Mouse (Mus musculus) forebrain, postnatal 0 days (tissue): Measurements from ENCODE around the gene Krt80. TPM values are rescaled to one million over a fixed set of nuclear protein-coding genes. Genes with fewer than 3 reads are reported as not detected.

Source experiments
- ATAC-seq: fragments of 200-750 bp; cut with Nextera tagmentation; 2 replicates; pipeline ENCODE4 v1.8.0; 2017; ENCODE audit warnings: mild to moderate bottlenecking, moderate library complexity
- DNase-seq: peaks from one replicate; pipeline ENCODE4 v3.0.0-alpha.2; 2015
- H3K27ac ChIP-seq: fragments of 300-500 bp; sonication (generic); 2 replicates; pipeline ENCODE4 v1.5.1; 2014; ENCODE audit warnings: low read depth, mild to moderate bottlenecking, antibody characterized with exemption, low read length, moderate library complexity, mixed read lengths
- H3K27me3 ChIP-seq: fragments of 300-500 bp; sonication (generic); 2 replicates; pipeline ENCODE4 v1.6.1; 2014; ENCODE audit warnings: mild to moderate bottlenecking, low read length, mixed read lengths; ENCODE audit not compliant: insufficient read depth
- H3K36me3 ChIP-seq: fragments of 300-500 bp; sonication (generic); 2 replicates; pipeline ENCODE4 v1.6.1; 2014; ENCODE audit warnings: mild to moderate bottlenecking, moderate library complexity; ENCODE audit not compliant: insufficient read depth
- H3K4me1 ChIP-seq: fragments of 300-500 bp; sonication (generic); 2 replicates; pipeline ENCODE4 v1.6.1; 2014; ENCODE audit warnings: antibody characterized with exemption; ENCODE audit not compliant: insufficient read depth
- H3K4me2 ChIP-seq: fragments of 300-500 bp; sonication (generic); 2 replicates; pipeline ENCODE4 v1.6.1; 2014; ENCODE audit warnings: low read depth, mild to moderate bottlenecking, moderate library complexity
- H3K4me3 ChIP-seq: fragments of 300-500 bp; sonication (generic); 2 replicates; pipeline ENCODE4 v1.5.1; 2014; ENCODE audit warnings: low read depth, low read length, mixed read lengths
- H3K9ac ChIP-seq: fragments of 300-500 bp; sonication (generic); 2 replicates; pipeline ENCODE4 v1.6.1; 2014; ENCODE audit warnings: mild to moderate bottlenecking
- H3K9me3 ChIP-seq: fragments of 300-500 bp; sonication (generic); 2 replicates; pipeline ENCODE4 v1.6.1; 2016; ENCODE audit warnings: low read length
- CTCF ChIP-seq: sonication (generic); IDR thresholded peaks from 2 replicates; pipeline ENCODE4 v1.5.1; 2016; ENCODE audit warnings: antibody characterized with exemption, control low read depth, low read depth
- WGBS: fragments of 180-500 bp; shearing (Covaris S2); extraction: QIAGEN DNeasy Blood & Tissue Kit; methylation state at CpG from one replicate; pipeline ENCODE4 v1.1.7; 2014; 5-methylcytosine and 5-hydroxymethylcytosine counted together
- polyA plus RNA-seq: library from polyadenylated mRNA; unstranded; fragments of >200 nt; fragmentation: Nextera tagmentation; extraction: Ambion mirVana; gene quantifications from 2 replicates; pipeline ENCODE4 v1.2.1, GENCODE M21; 2015
- total RNA-seq: library from RNA; depleted of rRNA; stranded (reverse); fragments of >200 nt; gene quantifications from 2 replicates; pipeline ENCODE4 v1.2.3, GENCODE M21; 2014

The Krt80 gene
- total and polyA plus RNA-seq, 2 experiments from 2014 or later: 0.16 to 0.29 TPM

DNA sequence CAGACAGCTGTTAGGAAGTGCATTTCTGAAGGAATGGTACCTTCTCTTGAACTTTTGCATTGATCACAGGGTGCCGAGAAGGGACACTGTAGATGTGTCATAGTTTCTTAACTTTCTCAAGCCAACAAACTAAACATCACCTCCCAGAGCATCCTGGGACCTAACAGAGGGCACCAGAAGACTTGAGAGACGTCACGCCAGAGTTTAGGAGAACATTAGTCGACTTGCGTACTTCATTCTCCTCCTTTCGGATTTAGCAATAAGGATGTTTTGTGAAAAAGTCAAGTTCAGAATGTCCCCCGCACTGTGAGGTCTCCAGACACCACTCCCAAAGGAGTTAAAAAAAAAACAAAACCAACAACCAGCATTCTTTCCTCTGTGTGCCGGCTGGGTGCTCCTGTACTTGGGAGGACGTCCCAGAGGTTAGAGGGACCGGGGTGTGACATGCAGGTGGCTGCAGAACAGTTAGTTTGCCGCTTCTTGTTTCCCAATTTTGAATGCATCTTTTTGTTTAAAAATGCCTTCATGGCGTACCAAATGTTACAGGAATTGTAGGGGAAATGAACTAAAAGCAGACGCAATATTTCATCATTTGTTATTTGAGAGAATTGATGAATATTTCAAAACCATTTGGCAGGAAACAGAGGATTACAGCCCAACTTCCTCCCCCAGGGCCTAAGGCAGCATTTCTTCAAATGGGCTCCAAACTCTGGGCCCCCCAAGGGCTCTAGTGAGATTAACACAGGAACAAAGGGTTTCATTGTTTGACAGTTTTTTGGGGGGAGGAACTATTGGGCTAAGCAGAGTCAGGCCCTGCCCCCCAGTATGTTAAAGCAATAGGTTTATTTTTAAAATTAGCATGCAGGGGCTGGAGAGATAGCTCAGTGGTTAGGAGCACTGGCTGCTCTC lies 61.3 kb downstream of the Krt80 start:
- DNase-seq (no peak), ATAC-seq (no peak)
- H3K9me3 ChIP-seq: no peaks in the 10 kb centered on the region
- H3K27me3 ChIP-seq: no peaks in the 10 kb centered on the region
- H3K27ac ChIP-seq: no peak overlapping the region
- H3K4me1 ChIP-seq: no peaks in the 10 kb centered on the region
- no peak overlapping the region for H3K4me2 ChIP-seq
- H3K4me3 ChIP-seq: no peak overlapping the region
- H3K9ac ChIP-seq: no peak overlapping the region
- 58% methylated on average over 13 of the region's 13 CpGs for WGBS
- no peak for TF ChIP-seq CTCF
- H3K36me3 ChIP-seq: no peaks in the 10 kb centered on the region

DNA sequence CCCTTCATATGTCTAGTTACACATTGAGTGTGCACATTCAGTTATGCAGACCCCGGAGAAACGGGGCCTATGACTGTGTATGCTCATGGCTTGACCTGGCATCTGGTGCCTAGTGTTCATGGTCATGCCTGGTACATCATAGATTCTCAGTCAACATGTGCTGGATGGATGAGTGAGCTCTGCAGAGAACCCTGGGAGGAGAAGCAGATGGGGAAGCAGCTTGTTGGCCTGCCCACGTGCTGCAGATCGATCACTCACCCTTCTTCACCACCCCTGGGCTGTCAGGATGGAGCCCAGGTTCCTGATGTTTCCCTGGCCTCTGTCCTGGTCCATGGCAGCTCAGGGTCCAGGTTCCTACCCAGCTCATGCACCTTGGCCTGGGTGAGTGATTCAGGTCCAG lies 63.5 kb downstream of the Krt80 start:
- no peak for TF ChIP-seq CTCF
- Histone ChIP-seq H3K4me2 (no peak overlapping the region), H3K9me3 (no peaks in the 10 kb centered on the region), H3K4me3 (no peak overlapping the region), H3K4me1 (no peaks in the 10 kb centered on the region), H3K27me3 (no peaks in the 10 kb centered on the region), H3K9ac (no peak overlapping the region), H3K27ac (no peak overlapping the region), H3K36me3 (no peaks in the 10 kb centered on the region)
- DNase-seq: no peak
- WGBS: 86% methylated on average over 4 of the region's 4 CpGs
- ATAC-seq: no peak

DNA sequence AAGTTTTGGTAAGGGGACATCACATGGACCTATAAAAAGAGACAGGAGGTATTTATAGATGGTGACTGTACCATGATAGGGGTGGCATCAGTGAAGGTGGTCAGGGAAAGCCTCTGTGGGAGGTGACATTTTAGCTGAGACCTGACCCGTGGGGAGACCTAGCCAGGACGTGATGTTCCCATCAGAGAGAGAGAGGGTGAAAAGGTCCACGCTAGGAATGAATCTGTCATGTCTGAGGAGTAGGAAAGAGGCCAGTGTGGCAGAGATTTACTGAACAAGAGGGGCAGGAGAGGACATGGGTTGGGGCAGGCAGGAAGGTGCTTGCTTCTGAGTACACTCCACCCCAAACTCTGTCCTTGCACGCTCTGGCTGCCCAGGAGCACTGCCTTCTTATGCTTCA lies 66.1 kb downstream of the Krt80 start:
- WGBS: 92% methylated on average over 4 of the region's 4 CpGs
- H3K36me3 ChIP-seq: no peaks in the 10 kb centered on the region
- H3K4me2 ChIP-seq: no peak overlapping the region
- no peak overlapping the region for H3K4me3 ChIP-seq
- TF ChIP-seq CTCF: no peak
- no peak for DNase-seq
- no peak for ATAC-seq
- no peaks in the 10 kb centered on the region for H3K9me3 ChIP-seq
- H3K27ac ChIP-seq: no peak overlapping the region
- no peaks in the 10 kb centered on the region for H3K4me1 ChIP-seq
- no peak overlapping the region for H3K9ac ChIP-seq
- H3K27me3 ChIP-seq: no peaks in the 10 kb centered on the region

DNA sequence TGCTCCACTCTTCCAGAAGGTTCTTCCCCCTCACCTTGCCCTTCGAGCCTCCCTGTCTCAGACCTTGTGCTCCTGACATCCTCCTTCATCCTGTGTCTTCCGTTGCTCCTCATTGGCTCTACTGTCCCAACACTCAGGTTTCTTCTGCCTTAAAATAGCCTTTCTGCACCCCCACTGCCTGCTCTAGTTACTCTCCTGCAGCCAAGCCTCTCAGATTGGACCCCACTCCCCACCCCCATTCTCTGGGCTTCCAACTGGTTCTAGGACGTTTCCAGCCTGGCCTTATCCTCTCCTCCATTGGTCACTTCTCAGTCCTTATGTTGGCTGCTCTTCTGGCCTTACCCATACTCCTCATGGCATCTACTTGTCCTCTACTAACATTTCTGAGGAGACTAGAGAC lies 67.8 kb downstream of the Krt80 start:
- H3K9me3 ChIP-seq: no peaks in the 10 kb centered on the region
- no peak overlapping the region for H3K9ac ChIP-seq
- DNase-seq: no peak
- no peak overlapping the region for H3K4me2 ChIP-seq
- ATAC-seq: no peak
- H3K4me3 ChIP-seq: no peak overlapping the region
- no peaks in the 10 kb centered on the region for H3K27me3 ChIP-seq
- no peaks in the 10 kb centered on the region for H3K36me3 ChIP-seq
- TF ChIP-seq CTCF: no peak
- no peak overlapping the region for H3K27ac ChIP-seq
- WGBS: 82% methylated on average over 3 of the region's 3 CpGs
- H3K4me1 ChIP-seq: no peaks in the 10 kb centered on the region

DNA sequence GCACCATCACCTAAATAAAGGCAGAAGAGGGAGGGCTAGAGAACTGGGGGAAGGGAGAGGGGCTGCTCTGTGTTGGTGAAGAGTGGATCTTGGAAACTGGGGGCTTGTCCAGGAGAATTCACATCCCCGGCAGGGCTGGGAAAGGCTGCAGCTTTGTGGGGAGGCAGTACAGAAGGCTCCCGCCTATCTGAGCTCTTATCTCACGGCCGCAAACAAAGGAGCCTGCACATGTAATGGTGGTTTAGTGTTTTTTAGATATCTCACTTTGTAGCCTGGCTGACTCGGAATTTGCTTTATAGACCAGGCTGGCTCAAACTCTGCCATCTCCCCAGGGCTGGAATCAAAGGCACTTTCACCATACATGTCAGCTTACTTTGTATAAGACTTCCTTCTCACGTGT lies 69.8 kb downstream of the Krt80 start:
- 76% methylated on average over 6 of the region's 6 CpGs for WGBS
- H3K4me2 ChIP-seq: no peak overlapping the region
- H3K4me3 ChIP-seq: no peak overlapping the region
- TF ChIP-seq CTCF: no peak
- no peaks in the 10 kb centered on the region for H3K36me3 ChIP-seq
- DNase-seq (no peak), ATAC-seq (no peak)
- H3K27me3 ChIP-seq: no peaks in the 10 kb centered on the region
- no peak overlapping the region for H3K9ac ChIP-seq
- no peaks in the 10 kb centered on the region for H3K9me3 ChIP-seq
- H3K4me1 ChIP-seq: no peaks in the 10 kb centered on the region
- no peak overlapping the region for H3K27ac ChIP-seq

DNA sequence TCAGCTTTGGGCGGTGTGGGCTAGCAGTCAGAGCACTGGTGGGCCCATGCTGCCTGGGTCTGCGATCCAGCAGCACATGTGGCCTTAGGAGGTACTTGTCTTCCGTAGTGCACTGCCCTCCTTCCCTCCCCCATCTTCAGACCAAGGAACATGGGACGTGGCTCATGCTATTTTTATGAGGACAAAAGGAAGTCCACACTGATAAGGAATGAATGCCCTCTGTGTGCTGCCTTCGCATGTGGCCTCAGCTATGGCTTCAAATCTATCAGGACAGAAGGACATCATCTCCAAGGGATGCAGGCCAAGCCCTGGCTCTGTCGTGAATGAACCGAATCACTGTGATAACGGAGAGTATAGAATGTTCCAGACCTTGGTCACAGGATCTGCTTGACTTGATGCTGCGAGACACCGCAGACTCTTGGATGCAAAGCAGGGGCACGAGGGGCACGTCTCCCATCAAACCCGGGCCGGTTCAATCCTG lies 70.4 kb downstream of the Krt80 start:
- WGBS: 88% methylated on average over 14 of the region's 14 CpGs
- Histone ChIP-seq H3K4me2 (no peak overlapping the region), H3K9ac (no peak overlapping the region), H3K9me3 (no peaks in the 10 kb centered on the region), H3K36me3 (no peaks in the 10 kb centered on the region), H3K4me3 (no peak overlapping the region), H3K4me1 (no peaks in the 10 kb centered on the region), H3K27ac (no peak overlapping the region), H3K27me3 (no peaks in the 10 kb centered on the region)
- DNase-seq (no peak), ATAC-seq (no peak)
- TF ChIP-seq CTCF: no peak

DNA sequence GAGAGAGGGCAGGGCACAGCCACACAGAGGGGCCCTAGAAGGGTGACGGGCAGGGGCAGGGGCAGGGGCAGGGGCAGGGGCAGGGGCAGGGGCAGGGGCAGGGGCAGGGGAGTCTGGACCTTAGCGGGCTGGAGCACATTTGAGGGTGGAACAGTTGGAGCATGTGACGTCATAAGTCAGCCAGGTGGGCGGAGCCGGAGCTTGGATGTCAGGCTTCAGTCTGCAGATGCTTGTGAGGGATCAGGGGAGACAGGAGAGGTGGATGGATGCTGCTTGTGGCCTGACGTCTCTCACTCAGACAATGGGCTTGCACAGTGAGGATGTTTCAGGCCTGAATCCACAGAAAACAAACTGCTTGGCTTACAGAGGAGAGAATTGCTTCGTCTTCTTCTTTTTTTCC lies 71.4 kb downstream of the Krt80 start:
- no peak overlapping the region for H3K9ac ChIP-seq
- DNase-seq: no peak
- TF ChIP-seq CTCF: no peak
- ATAC-seq: no peak
- H3K4me1 ChIP-seq: no peaks in the 10 kb centered on the region
- 17% methylated on average over 7 of the region's 7 CpGs for WGBS
- no peaks in the 10 kb centered on the region for H3K27me3 ChIP-seq
- H3K4me2 ChIP-seq: no peak overlapping the region
- no peaks in the 10 kb centered on the region for H3K9me3 ChIP-seq
- H3K36me3 ChIP-seq: no peaks in the 10 kb centered on the region
- no peak overlapping the region for H3K27ac ChIP-seq
- no peak overlapping the region for H3K4me3 ChIP-seq
